Mouse (Mus musculus) liver, postnatal 0 days (tissue): ENCODE data around the gene Hivep2. TPM values are rescaled to one million over a fixed set of nuclear protein-coding genes. Genes with fewer than 3 reads are reported as not detected.

Source experiments
- ATAC-seq: fragments of 200-750 bp; cut with Nextera tagmentation; 2 replicates; pipeline ENCODE4 v1.8.0; 2017; ENCODE audit warnings: mild to moderate bottlenecking, moderate library complexity
- DNase-seq: peaks from one replicate; pipeline ENCODE4 v3.0.0-alpha.2; 2016
- H3K27ac ChIP-seq: fragments of 300-500 bp; sonication (generic); 2 replicates; pipeline ENCODE4 v1.5.1; 2014; ENCODE audit warnings: antibody characterized with exemption, moderate library complexity, mild to moderate bottlenecking, low read depth
- H3K27me3 ChIP-seq: fragments of 300-500 bp; sonication (generic); 2 replicates; pipeline ENCODE4 v1.6.1; 2014; ENCODE audit warnings: low read length, control low read depth, mixed read lengths; ENCODE audit not compliant: insufficient read depth
- H3K36me3 ChIP-seq: fragments of 300-500 bp; sonication (generic); replicated peaks from 2 replicates; pipeline ENCODE4 v1.6.1; 2014; ENCODE audit warnings: mild to moderate bottlenecking, control low read depth, low read length, moderate library complexity, mixed read lengths; ENCODE audit not compliant: insufficient read depth
- H3K4me1 ChIP-seq: fragments of 300-500 bp; sonication (generic); 2 replicates; pipeline ENCODE4 v1.6.1; 2014; ENCODE audit warnings: antibody characterized with exemption, mild to moderate bottlenecking, control low read depth; ENCODE audit not compliant: insufficient read depth
- H3K4me2 ChIP-seq: fragments of 300-500 bp; sonication (generic); 2 replicates; pipeline ENCODE4 v1.6.1; 2014; ENCODE audit warnings: low read depth, mild to moderate bottlenecking, low read length, moderate library complexity, mixed read lengths
- H3K4me3 ChIP-seq: fragments of 300-500 bp; sonication (generic); 2 replicates; pipeline ENCODE4 v1.5.1; 2014; ENCODE audit warnings: low read depth, low read length
- H3K9ac ChIP-seq: fragments of 300-500 bp; sonication (generic); replicated peaks from 2 replicates; pipeline ENCODE4 v1.6.1; 2014; ENCODE audit warnings: mild to moderate bottlenecking, moderate library complexity
- H3K9me3 ChIP-seq: fragments of 300-500 bp; sonication (generic); 2 replicates; pipeline ENCODE4 v1.6.1; 2016; ENCODE audit warnings: mild to moderate bottlenecking, control low read depth, low read length, mixed read lengths
- CTCF ChIP-seq: sonication (generic); IDR thresholded peaks from 2 replicates; pipeline ENCODE4 v1.5.1; 2016; ENCODE audit warnings: antibody characterized with exemption, low read depth
- EP300 ChIP-seq: IDR thresholded peaks from 2 replicates; pipeline ENCODE4 v1.6.1; 2016; ENCODE audit warnings: antibody characterized with exemption, low read depth, mild to moderate bottlenecking
- WGBS: fragments of 180-500 bp; shearing (Covaris S2); extraction: QIAGEN DNeasy Blood & Tissue Kit; methylation state at CpG from one replicate; pipeline ENCODE4 v1.1.7; 2014; ENCODE audit not compliant: insufficient replicate concordance; 5-methylcytosine and 5-hydroxymethylcytosine counted together
- polyA plus RNA-seq: library from polyadenylated mRNA; unstranded; fragments of >200 nt; fragmentation: Nextera tagmentation; extraction: Ambion mirVana; gene quantifications from 2 replicates; pipeline ENCODE4 v1.2.1, GENCODE M21; 2015

Hivep2 gene
- polyA plus RNA-seq, 1 experiment from 2014 or later: 0.82 TPM

- no peaks in the 10 kb centered on the region for H3K9me3 ChIP-seq
- H3K9ac ChIP-seq: no peak overlapping the region
- H3K4me1 ChIP-seq: no peaks in the 10 kb centered on the region
- TF ChIP-seq CTCF: no peak
- no peak for TF ChIP-seq EP300
- no peaks in the 10 kb centered on the region for H3K27me3 ChIP-seq
- H3K4me2 ChIP-seq: no peak overlapping the region
- no peak for ATAC-seq
- 64% methylated on average over 3 of the region's 3 CpGs for WGBS
- H3K4me3 ChIP-seq: no peak overlapping the region
- no peak overlapping the region for H3K27ac ChIP-seq
- DNase-seq: no peak
- H3K36me3 ChIP-seq: no peaks in the 10 kb centered on the region
Observed at GRCm38 (mm10) chr10:14096045-14096444, 130.2 kb downstream of the Hivep2 start.

- Histone ChIP-seq H3K4me1 (no peaks in the 10 kb centered on the region), H3K27ac (no peak overlapping the region), H3K9ac (no peak overlapping the region), H3K4me3 (no peak overlapping the region), H3K4me2 (no peak overlapping the region), H3K9me3 (no peaks in the 10 kb centered on the region), H3K27me3 (no peaks in the 10 kb centered on the region), H3K36me3 (no peaks in the 10 kb centered on the region)
- TF ChIP-seq CTCF (no peak), EP300 (no peak)
- 68% methylated on average over 4 of the region's 4 CpGs for whole genome bisulfite sequencing
- no peak for ATAC-seq
- no peak for DNase-seq
Observed at GRCm38 (mm10) chr10:14099182-14099581, 133.3 kb downstream of the Hivep2 start.

GRCm38 (mm10) chr10:14100041-14100440, 134.2 kb downstream of the Hivep2 start:
- no peaks in the 10 kb centered on the region for H3K4me1 ChIP-seq
- DNase-seq: no peak
- no peak overlapping the region for H3K9ac ChIP-seq
- H3K36me3 ChIP-seq: no peaks in the 10 kb centered on the region
- no peak overlapping the region for H3K4me2 ChIP-seq
- 72% methylated on average over 8 of the region's 8 CpGs for WGBS
- H3K9me3 ChIP-seq: no peaks in the 10 kb centered on the region
- no peak overlapping the region for H3K4me3 ChIP-seq
- no peaks in the 10 kb centered on the region for H3K27me3 ChIP-seq
- no peak overlapping the region for H3K27ac ChIP-seq
- TF ChIP-seq CTCF (no peak), EP300 (no peak)
- ATAC-seq: no peak

GRCm38 (mm10) chr10:14100847-14101246, 135.0 kb downstream of the Hivep2 start:
- Histone ChIP-seq H3K27me3 (no peaks in the 10 kb centered on the region), H3K9ac (no peak overlapping the region), H3K9me3 (no peaks in the 10 kb centered on the region), H3K4me3 (no peak overlapping the region), H3K36me3 (no peaks in the 10 kb centered on the region), H3K4me1 (no peaks in the 10 kb centered on the region), H3K27ac (no peak overlapping the region), H3K4me2 (no peak overlapping the region)
- ATAC-seq: no peak
- DNase-seq: no peak
- WGBS: 78% methylated on average over 3 of the region's 3 CpGs
- TF ChIP-seq CTCF: no peak
- TF ChIP-seq EP300: no peak

GRCm38 (mm10) chr10:14101966-14102365, 136.1 kb downstream of the Hivep2 start:
- DNase-seq (no peak), ATAC-seq (no peak)

GRCm38 (mm10) chr10:14107980-14108671, 142.3 kb downstream of the Hivep2 start:
- Histone ChIP-seq H3K4me2 (no peak overlapping the region), H3K27ac (no peak overlapping the region), H3K36me3 (no peaks in the 10 kb centered on the region), H3K4me3 (no peak overlapping the region), H3K9me3 (no peaks in the 10 kb centered on the region), H3K9ac (no peak overlapping the region), H3K4me1 (no peaks in the 10 kb centered on the region), H3K27me3 (no peaks in the 10 kb centered on the region)
- DNase-seq (no peak), ATAC-seq (no peak)
- WGBS: 68% methylated on average over 7 of the region's 7 CpGs
- no peak for TF ChIP-seq EP300
- no peak for TF ChIP-seq CTCF

More at GRCm38 (mm10) chr10:14101966-14102365, 136.1 kb downstream of the Hivep2 start:
- no peak overlapping the region for H3K4me3 ChIP-seq
- no peak overlapping the region for H3K9ac ChIP-seq
- no peaks in the 10 kb centered on the region for H3K9me3 ChIP-seq
- H3K27ac ChIP-seq: no peak overlapping the region
- H3K36me3 ChIP-seq: no peaks in the 10 kb centered on the region
- H3K4me1 ChIP-seq: no peaks in the 10 kb centered on the region
- H3K4me2 ChIP-seq: no peak overlapping the region
- H3K27me3 ChIP-seq: no peaks in the 10 kb centered on the region
- 67% methylated on average over 5 of the region's 5 CpGs for WGBS
- TF ChIP-seq EP300 (no peak), CTCF (no peak)

- H3K4me3 ChIP-seq: no peak overlapping the region
- H3K9me3 ChIP-seq: no peaks in the 10 kb centered on the region
- no peak for DNase-seq
- no peak overlapping the region for H3K27ac ChIP-seq
- no peaks in the 10 kb centered on the region for H3K4me1 ChIP-seq
- no peaks in the 10 kb centered on the region for H3K27me3 ChIP-seq
- no peak for ATAC-seq
- H3K4me2 ChIP-seq: no peak overlapping the region
- H3K9ac ChIP-seq: no peak overlapping the region
- H3K36me3 ChIP-seq: no peaks in the 10 kb centered on the region
- TF ChIP-seq CTCF: no peak
- 52% methylated on average over 4 of the region's 4 CpGs for WGBS
Observed at GRCm38 (mm10) chr10:14115846-14116245, 150.0 kb downstream of the Hivep2 start.
